11 mouse cellular contexts compared by ENCODE assay signal in genomic region chr6:93065366-93065765, GRCm38 (mm10).
A peak's percentile ranks its signal among the peaks of the same experiment; 100 is the strongest.
DNase-seq lines count a peak whose midpoint lies in the region; ATAC-seq lines count a peak whose summit lies in the region.
"Had no signal": no experiment of that assay in that cellular context is flagged by ENCODE, and none has a peak within 500 bp of the region (broad histone marks: within the 10 kb centered on the region; RNA-seq: fewer than 3 reads in every experiment).

No protein-coding gene starts in this region.

- DNase-seq in adrenal gland, postnatal 10 days, result peak; percentile 55
- DNase-seq in adrenal gland, adult 2 months, result no peak
- DNase-seq in kidney, adult 8-10 months, result peak; percentile 8 to 15
- DNase-seq in kidney, adult 11 months, result no peak
- DNase-seq in heart, postnatal 14 days, result peak; percentile 32 to 57
- DNase-seq in thymus, postnatal 4 days, result no peak
- no peak for DNase-seq in embryo, embryonic 10.5 days (ENCODE audit: low spot score)
- DNase-seq: cerebellum, postnatal 25 days; spleen, adult 18-20 months had no signal

- H3K9me3 ChIP-seq in limb, embryonic 13.5 days, result no peaks in the 10 kb centered on the region

- H3K4me2 ChIP-seq in limb, embryonic 13.5 days (replicated peaks), result no peak overlapping the region
- H3K4me2 ChIP-seq: midbrain, embryonic 11.5 days had no signal

- H3K4me3 ChIP-seq in limb, embryonic 13.5 days, result no peak overlapping the region

- no peaks in the 10 kb centered on the region for H3K36me3 ChIP-seq in limb, embryonic 13.5 days

- H3K27me3 ChIP-seq in limb, embryonic 13.5 days, result no peaks in the 10 kb centered on the region

- no peak overlapping the region for H3K27ac ChIP-seq in limb, embryonic 13.5 days

- H3K9ac ChIP-seq in limb, embryonic 13.5 days, result no peak overlapping the region

- WGBS in limb, embryonic 13.5 days, result 28% methylated on average over 6 of the region's 6 CpGs

- ATAC-seq in limb, embryonic 13.5 days (ENCODE audit: low FRiP score, low read depth), result peak; percentile 49; the same call in 1 of the 2 replicates

- intact Hi-C loops in heart, postnatal 14 days (cut with DNase I), result loop anchor here (5.0 to 10.0 kb wide), 2 partner anchors 87 to 379 kb away; no protein-coding TSS in a partner anchor

- H3K4me1 ChIP-seq in limb, embryonic 13.5 days, result peaks cover 58% of the 10 kb centered on the region

Comparison
In these comparisons a context has a peak if more than half of its experiments do, and no peak if none do; other contexts are left out.
1. DNase-seq: peak in adrenal gland, postnatal 10 days (single experiment), kidney, adult 8-10 months (2 of 2) and heart, postnatal 14 days (2 of 2); none in adrenal gland, adult 2 months (single experiment), kidney, adult 11 months (single experiment), thymus, postnatal 4 days (single experiment) and embryo, embryonic 10.5 days (single experiment).